Mouse (Mus musculus): ENCODE measurements around the gene Stard3. TPM values are rescaled to one million over a fixed set of nuclear protein-coding genes. Genes with fewer than 3 reads are reported as not detected.
A peak's percentile ranks its signal among the peaks of the same experiment; 100 is the strongest.
"Not testable (repeated sequence)": the region's sequence is repeated elsewhere in the genome, so short reads cannot be mapped to it uniquely, and the experiment has no call there.

Stard3 gene
- total RNA-seq, 1 experiment from 2014 or later, result 29.2 TPM

- no peak for ATAC-seq (replicated peaks; ENCODE audit: insufficient number of reproducible peaks, low FRiP score, low TSS enrichment, poor library complexity, severe bottlenecking)
Measured at GRCm38 (mm10) chr11:98367171-98367862, 9.1 kb downstream of the Stard3 start.

GRCm38 (mm10) chr11:98367863-98368186 is 9.7 kb downstream of the Stard3 start:
- ATAC-seq (replicated peaks; ENCODE audit: insufficient number of reproducible peaks, low FRiP score, low TSS enrichment, poor library complexity, severe bottlenecking), result no peak

GRCm38 (mm10) chr11:98369337-98369736 is 11.2 kb downstream of the Stard3 start:
- no peak for ATAC-seq (replicated peaks; ENCODE audit: insufficient number of reproducible peaks, low FRiP score, low TSS enrichment, poor library complexity, severe bottlenecking)

- ATAC-seq (replicated peaks; ENCODE audit: insufficient number of reproducible peaks, low FRiP score, low TSS enrichment, poor library complexity, severe bottlenecking), result no peak
Measured at GRCm38 (mm10) chr11:98370588-98370987, 12.4 kb downstream of the Stard3 start.

- no peak; the same call in 1 of the 2 replicates for ATAC-seq (replicated peaks; ENCODE audit: insufficient number of reproducible peaks, low FRiP score, low TSS enrichment, poor library complexity, severe bottlenecking)
Measured at GRCm38 (mm10) chr11:98371556-98372240, 13.5 kb downstream of the Stard3 start.

GRCm38 (mm10) chr11:98372406-98372805 is 14.2 kb downstream of the Stard3 start:
- 0 out of 2 replicates have a peak, but pooled peaks have one; percentile 62 for ATAC-seq (replicated peaks; ENCODE audit: insufficient number of reproducible peaks, low FRiP score, low TSS enrichment, poor library complexity, severe bottlenecking)

GRCm38 (mm10) chr11:98373244-98373643 is 15.1 kb downstream of the Stard3 start:
- ATAC-seq (replicated peaks; ENCODE audit: insufficient number of reproducible peaks, low FRiP score, low TSS enrichment, poor library complexity, severe bottlenecking), result no peak

- ATAC-seq (replicated peaks; ENCODE audit: insufficient number of reproducible peaks, low FRiP score, low TSS enrichment, poor library complexity, severe bottlenecking), result no peak
Measured at GRCm38 (mm10) chr11:98374266-98374665, 16.1 kb downstream of the Stard3 start.

- no peak for ATAC-seq (replicated peaks; ENCODE audit: insufficient number of reproducible peaks, low FRiP score, low TSS enrichment, poor library complexity, severe bottlenecking)
Measured at GRCm38 (mm10) chr11:98376756-98377155, 18.6 kb downstream of the Stard3 start.

GRCm38 (mm10) chr11:98377787-98378186 is 19.6 kb downstream of the Stard3 start:
- no peak for ATAC-seq (replicated peaks; ENCODE audit: insufficient number of reproducible peaks, low FRiP score, low TSS enrichment, poor library complexity, severe bottlenecking)

GRCm38 (mm10) chr11:98379379-98379778 is 21.2 kb downstream of the Stard3 start:
- no peak for ATAC-seq (replicated peaks; ENCODE audit: insufficient number of reproducible peaks, low FRiP score, low TSS enrichment, poor library complexity, severe bottlenecking)

GRCm38 (mm10) chr11:98380106-98380505 is 21.9 kb downstream of the Stard3 start:
- ATAC-seq (replicated peaks; ENCODE audit: insufficient number of reproducible peaks, low FRiP score, low TSS enrichment, poor library complexity, severe bottlenecking), result no peak

GRCm38 (mm10) chr11:98381651-98382050 is 23.5 kb downstream of the Stard3 start:
- ATAC-seq (replicated peaks; ENCODE audit: insufficient number of reproducible peaks, low FRiP score, low TSS enrichment, poor library complexity, severe bottlenecking), result no peak

GRCm38 (mm10) chr11:98382405-98382804 is 24.2 kb downstream of the Stard3 start:
- ATAC-seq (replicated peaks; ENCODE audit: insufficient number of reproducible peaks, low FRiP score, low TSS enrichment, poor library complexity, severe bottlenecking), result not testable (repeated sequence)

- ATAC-seq (replicated peaks; ENCODE audit: insufficient number of reproducible peaks, low FRiP score, low TSS enrichment, poor library complexity, severe bottlenecking), result no peak
Measured at GRCm38 (mm10) chr11:98383261-98384030, 25.3 kb downstream of the Stard3 start, which contains the start of gene Tcap. TSS of gene Tcap (plus strand) at chr11:98383811.

GRCm38 (mm10) chr11:98384216-98384615 is 26.0 kb downstream of the Stard3 start:
- ATAC-seq (replicated peaks; ENCODE audit: insufficient number of reproducible peaks, low FRiP score, low TSS enrichment, poor library complexity, severe bottlenecking), result no peak

GRCm38 (mm10) chr11:98384721-98385637 is 26.8 kb downstream of the Stard3 start:
- ATAC-seq (replicated peaks; ENCODE audit: insufficient number of reproducible peaks, low FRiP score, low TSS enrichment, poor library complexity, severe bottlenecking), result no peak

Measured in monocyte, adult 5-6 weeks (primary cell).